In the genomic region with DNA sequence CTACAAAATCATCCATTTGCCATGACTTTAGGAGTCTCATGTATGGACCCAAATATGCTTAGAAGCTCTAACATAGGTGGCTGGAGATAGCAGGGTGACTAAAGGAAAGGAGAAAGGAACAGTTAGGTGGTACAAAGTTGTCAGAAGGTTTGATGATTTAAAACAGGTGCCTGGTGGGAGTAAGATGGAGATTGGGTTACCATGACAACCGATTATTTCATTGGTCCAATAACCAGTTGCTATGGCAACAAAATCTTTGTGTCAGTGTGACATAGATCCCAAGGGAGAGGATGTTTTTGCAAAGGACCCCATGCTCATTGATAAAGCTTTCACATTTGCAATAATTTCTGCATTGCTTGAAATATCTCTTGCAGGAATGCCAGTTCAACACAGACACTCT, we compare ENCODE assay signal across 16 mouse cellular contexts. TPM values are rescaled to one million over a fixed set of nuclear protein-coding genes. Genes with fewer than 3 reads are reported as not detected.
DNase-seq lines count a peak whose midpoint lies in the region; ATAC-seq lines count a peak whose summit lies in the region.
"Had no signal": no experiment of that assay in that cellular context is flagged by ENCODE, and none has a peak within 500 bp of the region (broad histone marks: within the 10 kb centered on the region; RNA-seq: fewer than 3 reads in every experiment).

No protein-coding gene starts in this region.

- H3K4me3 ChIP-seq in neural tube, embryonic 15.5 days (replicated peaks), result no peak overlapping the region
- H3K4me3 ChIP-seq: heart, embryonic 15.5 days had no signal

- intact Hi-C loops in left cerebral cortex, postnatal 14 days (cut with DNase I), result no loop called here
- intact Hi-C loops in left cerebral cortex, postnatal 4 days (cut with DNase I), result no loop called here

- no peaks in the 10 kb centered on the region for H3K9me3 ChIP-seq in neural tube, embryonic 15.5 days (replicated peaks)
- H3K9me3 ChIP-seq: heart, embryonic 15.5 days had no signal

- no peak overlapping the region for H3K9ac ChIP-seq in neural tube, embryonic 15.5 days (replicated peaks)
- H3K9ac ChIP-seq: heart, embryonic 15.5 days; liver, postnatal 0 days had no signal

- H3K4me2 ChIP-seq in neural tube, embryonic 15.5 days, result no peak overlapping the region
- H3K4me2 ChIP-seq: heart, embryonic 15.5 days had no signal

- H3K36me3 ChIP-seq in neural tube, embryonic 15.5 days, result no peaks in the 10 kb centered on the region
- H3K36me3 ChIP-seq: heart, embryonic 15.5 days had no signal

- H3K27ac ChIP-seq in neural tube, embryonic 15.5 days (replicated peaks), result peak overlapping the region; percentile 73
- H3K27ac ChIP-seq: heart, embryonic 15.5 days; kidney, postnatal 0 days; macrophage had no signal

- DNase-seq in embryo, embryonic 11 days, result peak; percentile 10
- no peak for DNase-seq in embryo, embryonic 9.5 days (ENCODE audit: extremely low spot score)
- peak; percentile 15 to 71 for DNase-seq in left cerebral cortex, postnatal 14 days (ENCODE audit: low spot score in 2 of 2)
- no peak for DNase-seq in left cerebral cortex, postnatal 4 days
- DNase-seq in layer of hippocampus, adult 9-10 months (ENCODE audit: low spot score), result peak; percentile 49
- no peak for DNase-seq in thymus, postnatal 0 days (ENCODE audit: low spot score)
- DNase-seq in adrenal gland, adult 2 months, result no peak
- DNase-seq: gastrocnemius, postnatal 10 days; liver, postnatal 0 days; thymus, adult 18-20 months had no signal

- 83% methylated on average over 1 of the region's 1 CpGs for WGBS in neural tube, embryonic 15.5 days

- H3K4me1 ChIP-seq in neural tube, embryonic 15.5 days, result no peaks in the 10 kb centered on the region
- H3K4me1 ChIP-seq: heart, embryonic 15.5 days had no signal

- peak; percentile 63; the same call in 1 of the 2 replicates for ATAC-seq in neural tube, embryonic 15.5 days (ENCODE audit: low FRiP score)
- ATAC-seq: inflammation-experienced regulatory T-cells, adult 6 months; liver, postnatal 0 days had no signal

- no peaks in the 10 kb centered on the region for H3K27me3 ChIP-seq in neural tube, embryonic 15.5 days (replicated peaks)
- H3K27me3 ChIP-seq: heart, embryonic 15.5 days had no signal

RNA-seq across cellular contexts. Expression of gene Foxj3, which starts 12.8 kb away (rescaled TPM):
- 10 to 100 TPM; 64.7 to 71.2 TPM for total RNA-seq in left cerebral cortex, postnatal 14 days (2021)
- 10 to 100 TPM; 81.2 to 82.6 TPM for total RNA-seq in left cerebral cortex, postnatal 4 days (2021)
- 25.4 and 27.4 TPM in 2 replicates for polyA plus RNA-seq in neural tube, embryonic 15.5 days (2015; fragmentation: Nextera tagmentation; extraction: Ambion mirVana)
- polyA plus RNA-seq in thymus, postnatal 0 days (2015; fragmentation: Nextera tagmentation; extraction: Ambion mirVana), result 11.4 and 13.5 TPM in 2 replicates
- total RNA-seq in adrenal gland, adult 2 months (2021), result 10 to 100 TPM; 41.8 to 43.6 TPM
- 10.2 and 11.8 TPM in 2 replicates for polyA plus RNA-seq in adrenal gland, adult 2 months (2012; rRNA removed)

RNA-seq across cellular contexts. Expression of gene Frg2f1, which starts 15.3 kb away (rescaled TPM):
- total RNA-seq in left cerebral cortex, postnatal 14 days (2021), result 10 to 100 TPM; 24.6 to 25.4 TPM
- total RNA-seq in left cerebral cortex, postnatal 4 days (2021), result 10 to 100 TPM; 24.1 to 28.0 TPM
- 9.6 and 12.1 TPM in 2 replicates for polyA plus RNA-seq in neural tube, embryonic 15.5 days (2015; fragmentation: Nextera tagmentation; extraction: Ambion mirVana)
- polyA plus RNA-seq in thymus, postnatal 0 days (2015; fragmentation: Nextera tagmentation; extraction: Ambion mirVana), result 3.1 and 4.2 TPM in 2 replicates
- 1 to 10 TPM; 8.2 to 9.5 TPM for total RNA-seq in adrenal gland, adult 2 months (2021)
- polyA plus RNA-seq in adrenal gland, adult 2 months (2012; rRNA removed), result 24.8 and 32.4 TPM in 2 replicates

RNA-seq across cellular contexts. Expression of gene Rimkla, which starts 31.6 kb away (rescaled TPM):
- total RNA-seq in left cerebral cortex, postnatal 14 days (2021), result 10 to 100 TPM; 11.6 to 13.5 TPM
- total RNA-seq in left cerebral cortex, postnatal 4 days (2021), result 10 to 100 TPM; 28.2 to 29.0 TPM
- 26.6 and 29.9 TPM in 2 replicates for polyA plus RNA-seq in neural tube, embryonic 15.5 days (2015; fragmentation: Nextera tagmentation; extraction: Ambion mirVana)
- 0.21 and 0.25 TPM in 2 replicates for polyA plus RNA-seq in thymus, postnatal 0 days (2015; fragmentation: Nextera tagmentation; extraction: Ambion mirVana)
- total RNA-seq in adrenal gland, adult 2 months (2021), result under 1 TPM; 0.09 to 0.21 TPM
- 0.11 and 0.28 TPM in 2 replicates for polyA plus RNA-seq in adrenal gland, adult 2 months (2012; rRNA removed)
- total RNA-seq: common myeloid progenitor, adult 5-6 weeks had no signal
- polyA plus RNA-seq: liver, postnatal 0 days; macrophage had no signal

Comparison
In these comparisons a context has a peak if more than half of its experiments do, and no peak if none do; other contexts are left out.
1. DNase-seq: peak in embryo, embryonic 11 days (single experiment), left cerebral cortex, postnatal 14 days (2 of 2) and layer of hippocampus, adult 9-10 months (single experiment); none in embryo, embryonic 9.5 days (single experiment), left cerebral cortex, postnatal 4 days (single experiment), thymus, postnatal 0 days (single experiment) and adrenal gland, adult 2 months (single experiment).
2. RNA of gene Rimkla, which starts 31.6 kb away (total RNA-seq): 28.2 to 29.0 TPM in left cerebral cortex, postnatal 4 days and 11.6 to 13.5 TPM in left cerebral cortex, postnatal 14 days; 0.09 to 0.21 TPM in adrenal gland, adult 2 months; every median in the first group is over 10 times any median in the second.